Comparison of ENCODE assay signal across 11 mouse cellular contexts in genomic region chr17:87882594-87882993, GRCm38 (mm10). TPM values are rescaled to one million over a fixed set of nuclear protein-coding genes. Genes with fewer than 3 reads are reported as not detected.
DNase-seq lines count a peak whose midpoint lies in the region; ATAC-seq lines count a peak whose summit lies in the region.
"Had no signal": no experiment of that assay in that cellular context is flagged by ENCODE, and none has a peak within 500 bp of the region (broad histone marks: within the 10 kb centered on the region; RNA-seq: fewer than 3 reads in every experiment).

No protein-coding gene starts in this region.

- H3K4me1 ChIP-seq in heart, embryonic 10.5 days = peaks cover 10% of the 10 kb centered on the region; the same call in 1 of the 2 replicates
- H3K4me1 ChIP-seq: liver, embryonic 15.5 days had no signal

- no peaks in the 10 kb centered on the region for H3K27me3 ChIP-seq in heart, embryonic 10.5 days (ENCODE audit: insufficient read depth, poor library complexity, severe bottlenecking)
- H3K27me3 ChIP-seq: embryonic facial prominence, embryonic 13.5 days; liver, embryonic 15.5 days had no signal

- H3K36me3 ChIP-seq in heart, embryonic 10.5 days = no peaks in the 10 kb centered on the region
- H3K36me3 ChIP-seq: embryonic facial prominence, embryonic 13.5 days; liver, embryonic 15.5 days had no signal

- no peak overlapping the region for H3K4me3 ChIP-seq in heart, embryonic 10.5 days
- H3K4me3 ChIP-seq: embryonic facial prominence, embryonic 13.5 days; liver, embryonic 15.5 days had no signal

- no peak overlapping the region for H3K27ac ChIP-seq in heart, embryonic 10.5 days
- H3K27ac ChIP-seq: embryonic facial prominence, embryonic 13.5 days; liver, embryonic 15.5 days had no signal

- peak; percentile 76 for DNase-seq in heart, embryonic 10.5 days (ENCODE audit: low spot score)
- DNase-seq in heart, adult 11 months = no peak
- DNase-seq in B cell, adult 2 months = peak; percentile 62 to 67
- DNase-seq in WW6 (ENCODE audit: low read depth, low spot score) = peak; percentile 28
- DNase-seq in embryo, embryonic 11 days = peak; percentile 63
- DNase-seq in kidney, postnatal 14 days = peak; percentile 58

- WGBS in heart, embryonic 10.5 days = 0% methylated on average over 1 of the region's 1 CpGs

- peak; percentile 39; the same call in 1 of the 2 replicates for ATAC-seq in neutrophil, adult 5-6 weeks (ENCODE audit: extremely low read depth, insufficient number of reproducible peaks, low FRiP score, poor library complexity, severe bottlenecking)
- no peak for ATAC-seq in erythroid progenitor cell, adult 5-6 weeks (replicated peaks; ENCODE audit: low FRiP score, poor library complexity, severe bottlenecking)

- H3K9me3 ChIP-seq in heart, embryonic 10.5 days = no peaks in the 10 kb centered on the region
- H3K9me3 ChIP-seq: embryonic facial prominence, embryonic 13.5 days; liver, embryonic 15.5 days had no signal

RNA-seq across cellular contexts. Expression of gene Rpl36-ps4, which starts 38.2 kb away (rescaled TPM):
- not detected in 2 replicates for polyA plus RNA-seq in heart, embryonic 10.5 days (2016; fragmentation: Nextera tagmentation; extraction: Ambion mirVana)
- not detected in 2 replicates for total RNA-seq in neutrophil, adult 5-6 weeks (2017)
- total RNA-seq in erythroid progenitor cell, adult 5-6 weeks (2015; ENCODE audit: low replicate concordance) = not detected in 2 replicates
- total RNA-seq in erythroid progenitor cell, adult 5-6 weeks (2017; ENCODE audit: low replicate concordance) = not detected in 2 replicates
- polyA plus RNA-seq: embryonic facial prominence, embryonic 13.5 days; liver, embryonic 15.5 days; stomach, embryonic 14.5 days had no signal
